Mouse (Mus musculus): ENCODE measurements around the gene Ctnnd2.

Gene Ctnnd2

DNA sequence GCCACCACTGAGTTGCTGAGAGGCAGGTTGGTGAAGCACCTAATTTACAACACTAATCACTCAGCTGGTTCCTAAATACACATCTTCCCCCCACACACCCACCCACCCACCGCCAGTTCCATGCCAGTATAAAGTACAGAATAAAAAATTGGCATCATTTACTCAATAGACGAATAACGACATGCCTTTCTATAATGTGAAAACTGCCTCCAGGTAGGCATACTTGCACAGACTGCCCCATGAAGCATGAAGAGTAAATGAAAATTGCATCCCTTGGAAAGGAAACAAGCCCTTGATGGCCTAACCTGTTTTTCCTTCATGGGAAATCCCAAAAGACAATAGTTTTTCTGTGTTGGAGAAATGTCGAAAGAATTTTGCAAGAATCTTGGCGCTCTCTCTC lies 212.0 kb downstream of the Ctnnd2 start:
- in situ Hi-C loops (cut with MboI, MseI), result no loop called here

DNA sequence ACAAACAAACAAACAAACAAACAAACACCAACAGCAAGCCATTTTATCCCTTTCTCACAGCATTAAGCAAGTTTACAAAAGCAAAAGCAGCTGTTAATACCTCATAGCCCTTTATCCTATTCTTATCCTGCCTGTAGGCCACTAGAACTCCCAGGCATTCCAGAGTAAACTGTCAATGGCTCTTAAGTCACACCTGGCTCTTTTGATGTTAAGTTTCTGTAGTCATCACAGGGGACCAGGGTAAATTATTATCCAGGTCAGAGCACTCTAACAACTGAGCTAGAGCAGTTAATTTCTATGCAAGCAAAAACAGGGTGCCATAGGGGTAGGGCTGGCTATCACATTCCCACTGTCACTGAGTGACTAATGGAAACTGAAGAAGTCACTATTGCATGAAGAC lies 214.1 kb downstream of the Ctnnd2 start:
- in situ Hi-C loops (cut with MboI, MseI), result no loop called here

GRCm38 (mm10) chr15:30387244-30387643 lies 214.9 kb downstream of the Ctnnd2 start:
- in situ Hi-C loops (cut with MboI, MseI), result no loop called here

DNA sequence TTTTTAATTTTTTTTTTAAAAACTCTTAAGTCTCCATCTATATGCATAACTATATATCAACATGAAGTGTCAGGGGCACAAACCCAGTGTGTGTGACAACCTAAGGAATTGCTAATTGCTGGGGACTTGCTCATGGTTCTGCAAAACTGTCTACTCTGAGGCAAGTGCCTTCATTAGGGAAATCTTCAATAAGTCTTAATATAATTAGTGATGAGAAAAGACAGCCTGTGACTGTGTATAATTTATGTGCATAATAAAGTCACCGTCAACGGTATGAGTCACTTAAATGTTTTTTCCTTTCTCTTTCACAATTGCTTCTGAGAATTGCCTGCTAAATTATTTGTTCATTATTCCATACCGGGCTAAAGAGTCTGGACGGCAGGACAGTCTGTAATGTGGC lies 228.7 kb downstream of the Ctnnd2 start:
- in situ Hi-C loops (cut with MboI, MseI), result no loop called here

GRCm38 (mm10) chr15:30406254-30406653 lies 233.9 kb downstream of the Ctnnd2 start:
- in situ Hi-C loops (cut with MboI, MseI), result no loop called here

DNA sequence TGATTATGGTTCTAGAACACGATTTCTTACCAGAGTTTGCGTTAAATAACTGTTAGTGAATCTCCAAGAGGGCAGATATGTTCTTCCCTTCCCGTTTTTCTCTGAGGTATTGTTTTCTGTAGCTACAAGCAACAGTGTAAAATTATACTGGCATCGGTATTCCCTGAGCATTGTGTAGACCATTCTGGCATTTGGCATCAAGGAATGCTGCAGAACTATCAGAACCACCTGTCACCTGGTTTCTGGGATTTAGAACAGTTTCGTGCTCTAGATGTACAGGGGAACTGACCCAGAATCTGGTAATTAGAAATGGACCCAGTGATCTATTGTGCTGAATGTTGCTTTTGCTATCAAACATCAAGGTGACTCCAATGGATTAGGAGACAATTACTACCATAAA lies 250.8 kb downstream of the Ctnnd2 start:
- in situ Hi-C loops (cut with MboI, MseI), result no loop called here

DNA sequence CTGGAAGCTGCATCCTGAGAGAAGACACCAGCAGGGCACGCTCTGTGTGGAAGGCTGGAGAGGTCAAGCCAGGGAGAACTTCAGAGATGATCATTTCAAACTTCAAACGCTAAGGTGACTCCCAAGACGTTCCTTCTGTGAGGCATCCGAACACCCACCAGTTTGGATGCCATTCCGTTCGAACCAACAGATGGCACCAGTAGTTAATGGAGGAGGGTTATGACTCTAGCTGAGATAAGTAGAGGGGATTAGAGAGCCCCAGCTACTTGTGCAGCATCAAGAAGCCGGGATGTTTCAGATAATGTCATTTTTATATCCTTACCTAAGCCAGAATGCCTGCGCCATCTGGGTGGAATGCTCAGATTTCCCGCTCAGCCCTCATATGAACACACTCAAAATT lies 251.9 kb downstream of the Ctnnd2 start:
- in situ Hi-C loops (cut with MboI, MseI), result no loop called here

DNA sequence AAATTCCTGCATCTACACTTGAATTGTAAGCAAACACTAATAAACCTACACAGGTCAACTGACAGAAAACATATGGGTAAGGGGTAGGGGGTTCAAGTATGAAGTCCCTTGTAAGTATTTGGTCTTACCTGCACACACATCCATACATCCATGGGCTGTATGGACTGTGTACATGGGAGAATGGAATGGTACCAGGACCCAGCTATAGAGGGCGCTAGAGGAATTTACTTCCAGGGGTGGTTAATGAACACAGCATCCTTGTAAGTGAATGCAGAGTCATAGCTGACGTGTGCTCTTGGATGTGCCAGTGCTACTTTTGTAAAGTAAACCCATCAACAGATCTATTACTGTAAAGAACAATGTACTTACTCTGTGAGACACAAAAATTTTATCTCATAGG lies 254.9 kb downstream of the Ctnnd2 start:
- in situ Hi-C loops (cut with MboI, MseI), result no loop called here

GRCm38 (mm10) chr15:30439045-30439444 lies 266.7 kb downstream of the Ctnnd2 start:
- in situ Hi-C loops (cut with MboI, MseI), result loop anchor here (5.0 kb wide), 1 partner anchor 298 kb away; no protein-coding TSS in a partner anchor

DNA sequence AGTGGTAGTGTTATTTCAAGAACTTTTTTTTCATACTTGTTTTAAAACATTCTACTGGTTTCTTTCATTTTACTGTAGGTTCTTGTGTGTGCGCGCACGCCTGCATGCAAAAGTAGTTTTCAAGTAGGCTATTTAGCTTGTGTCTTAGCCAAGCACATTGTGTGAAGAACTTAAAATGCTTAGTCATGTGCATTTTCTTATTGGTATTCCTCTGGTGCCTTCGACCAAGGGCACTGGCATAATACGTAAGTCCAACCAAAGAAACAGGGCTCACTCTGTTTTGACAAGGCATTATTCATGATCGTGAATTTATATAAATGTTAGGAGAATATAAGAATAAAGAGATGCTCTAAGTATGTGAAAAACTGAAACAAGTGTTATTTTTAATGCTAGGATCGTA lies 278.4 kb downstream of the Ctnnd2 start:
- in situ Hi-C loops (cut with MboI, MseI), result no loop called here

GRCm38 (mm10) chr15:30451921-30452320 lies 279.5 kb downstream of the Ctnnd2 start:
- in situ Hi-C loops (cut with MboI, MseI), result no loop called here

DNA sequence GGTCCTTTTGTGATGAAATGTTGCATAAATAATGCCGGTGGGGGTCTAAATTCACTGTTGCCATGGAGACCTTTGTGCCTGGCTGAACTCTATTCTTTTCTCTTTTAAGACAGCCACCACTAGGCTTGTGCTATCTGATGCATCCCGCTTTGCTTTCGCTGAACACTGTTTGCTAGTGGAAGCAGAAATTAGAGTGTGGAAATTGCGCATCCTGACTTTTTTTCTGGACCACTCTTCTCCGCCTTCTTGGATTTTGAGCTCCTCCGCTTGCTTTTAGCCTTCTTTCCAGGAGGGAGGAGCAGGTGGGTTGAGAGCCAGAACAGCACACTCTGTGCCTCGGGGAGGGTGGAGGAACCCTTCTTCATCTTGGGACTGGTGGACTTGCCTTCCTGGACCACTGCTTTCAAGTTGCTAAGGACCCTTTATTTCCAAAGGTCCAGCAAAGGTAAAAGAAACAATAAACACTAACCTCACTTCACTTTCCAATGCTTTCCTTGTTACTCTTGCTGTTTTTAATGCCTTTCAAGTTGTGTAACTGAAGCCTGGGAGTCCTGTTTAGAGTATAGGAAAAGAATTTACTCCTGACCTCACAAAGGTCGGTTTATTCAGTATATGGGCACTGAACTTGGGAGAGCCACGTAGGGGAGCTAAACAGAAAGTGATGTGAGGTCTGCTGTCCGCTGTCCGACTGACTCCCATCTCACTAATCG lies 285.3 kb downstream of the Ctnnd2 start:
- in situ Hi-C loops (cut with MboI, MseI), result no loop called here

GRCm38 (mm10) chr15:30458671-30459070 lies 286.3 kb downstream of the Ctnnd2 start:
- in situ Hi-C loops (cut with MboI, MseI), result no loop called here

- in situ Hi-C loops (cut with MboI, MseI), result no loop called here
Measured at GRCm38 (mm10) chr15:30460341-30461125, 288.1 kb downstream of the Ctnnd2 start.

DNA sequence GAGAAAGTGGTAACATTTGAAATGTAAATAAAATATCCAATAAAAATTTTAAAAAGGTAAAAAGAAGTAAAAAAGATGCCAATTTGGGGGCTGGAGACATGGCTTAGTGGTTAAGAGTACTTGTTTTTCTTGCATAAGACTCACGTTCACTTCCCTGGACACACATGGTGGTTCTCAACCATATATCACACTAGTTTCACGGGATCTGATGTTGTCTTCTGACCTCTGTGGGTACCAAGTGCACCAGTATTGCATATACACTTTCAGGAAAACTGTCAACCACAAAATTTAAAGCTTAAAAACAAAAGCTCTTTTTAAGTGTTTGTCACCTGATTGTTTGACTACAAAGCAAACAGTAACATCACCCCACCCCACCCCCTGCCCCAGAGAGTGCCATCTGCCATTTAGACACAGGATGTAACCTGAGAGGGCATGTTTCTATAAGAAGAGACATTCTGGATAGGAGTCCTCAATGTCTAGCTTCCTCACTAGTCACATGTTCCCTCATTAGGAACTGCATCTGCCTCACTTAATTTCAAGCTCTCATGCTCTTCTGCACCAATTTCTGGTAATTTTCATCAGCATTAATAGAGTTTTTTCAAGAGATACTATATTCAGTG lies 290.5 kb downstream of the Ctnnd2 start:
- in situ Hi-C loops (cut with MboI, MseI), result no loop called here

DNA sequence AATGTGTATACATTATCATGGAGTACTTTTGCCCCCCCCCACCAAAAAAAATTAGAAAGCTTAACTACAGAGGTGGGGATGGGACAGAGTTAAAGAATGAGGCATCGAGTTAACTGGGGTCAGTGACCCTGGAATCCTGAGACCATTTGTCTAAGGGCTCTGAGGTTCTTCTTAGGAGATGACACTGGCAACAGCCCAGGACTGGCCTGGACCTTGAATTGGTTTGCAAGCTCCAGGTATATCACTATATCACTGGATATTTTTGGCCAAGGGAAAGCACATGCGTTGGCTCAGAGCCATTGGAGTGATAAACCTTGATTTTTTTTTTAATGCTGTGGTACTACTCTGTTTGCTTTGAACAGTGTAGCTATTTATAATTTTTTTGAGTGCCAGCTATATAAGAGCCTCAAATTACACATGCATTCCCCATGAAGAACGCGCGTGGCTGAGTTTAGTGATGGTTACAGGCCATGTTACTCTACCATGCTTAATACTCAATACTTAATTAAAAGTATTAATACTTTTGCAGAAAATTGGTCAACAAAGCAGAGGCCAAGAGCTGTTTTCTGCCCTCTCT lies 291.2 kb downstream of the Ctnnd2 start:
- in situ Hi-C loops (cut with MboI, MseI), result no loop called here

GRCm38 (mm10) chr15:30466950-30467543 lies 294.7 kb downstream of the Ctnnd2 start:
- in situ Hi-C loops (cut with MboI, MseI), result no loop called here

GRCm38 (mm10) chr15:30468773-30469172 lies 296.4 kb downstream of the Ctnnd2 start:
- in situ Hi-C loops (cut with MboI, MseI), result no loop called here

DNA sequence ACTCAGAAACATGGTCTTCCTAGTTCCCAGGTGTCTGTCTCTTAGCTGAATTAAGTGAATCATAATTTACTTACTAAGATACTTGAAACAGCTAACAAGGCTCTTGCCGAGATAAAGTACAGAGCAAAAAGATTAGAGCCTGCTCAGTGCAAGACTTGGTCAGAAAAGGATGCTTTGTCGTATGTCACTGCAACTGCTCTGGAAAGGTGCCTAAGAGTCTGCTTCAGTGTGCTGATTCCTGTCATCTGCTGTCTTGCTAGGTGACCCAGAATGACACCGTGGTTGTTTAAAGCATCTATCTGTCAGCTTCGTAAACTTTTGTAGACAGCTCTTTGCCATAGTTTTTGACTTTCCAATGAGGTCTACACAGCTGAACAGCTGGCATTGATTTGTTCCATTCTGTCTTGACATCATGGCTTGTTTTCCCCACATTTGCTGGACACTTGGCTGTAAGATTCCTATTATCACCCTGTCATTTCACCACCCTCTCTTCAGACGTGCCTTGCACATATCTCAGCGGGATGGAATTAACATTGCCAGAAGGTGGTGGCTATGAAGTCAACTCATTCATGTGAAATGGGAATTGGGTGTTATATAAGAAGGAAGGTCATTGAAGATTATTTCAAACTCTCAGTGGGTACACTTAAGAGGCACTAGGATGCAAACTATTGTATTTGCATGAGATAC lies 299.0 kb downstream of the Ctnnd2 start:
- in situ Hi-C loops (cut with MboI, MseI), result no loop called here

- in situ Hi-C loops (cut with MboI, MseI), result no loop called here
Measured at GRCm38 (mm10) chr15:30480676-30481075, 308.3 kb downstream of the Ctnnd2 start.

DNA sequence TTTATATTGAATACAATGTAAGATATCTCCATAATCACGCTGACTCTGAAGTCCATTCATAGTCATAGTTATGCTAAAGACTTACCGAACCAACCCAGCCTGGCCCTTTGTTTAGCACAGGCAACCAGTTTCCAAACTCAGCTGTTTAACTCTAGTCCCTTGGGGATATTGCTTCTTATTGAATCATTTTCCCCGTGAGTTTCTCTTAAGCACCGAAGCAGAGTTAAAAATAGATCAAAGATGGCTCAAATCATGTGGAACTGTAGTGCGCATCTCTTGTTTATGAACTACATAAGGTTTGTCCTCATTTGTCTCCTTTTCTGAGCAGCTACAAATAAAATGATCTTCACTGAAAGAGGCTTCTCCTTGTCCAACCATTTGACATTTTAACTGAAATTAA lies 334.1 kb downstream of the Ctnnd2 start:
- in situ Hi-C loops (cut with MboI, MseI), result no loop called here

Measured in regulatory T cell (primary cell).